Mouse (Mus musculus) gastrocnemius, adult 18-20 months (tissue): ENCODE measurements at regions not wholly inside any gene's neighbourhood (a gene's known extent, or its start where the extent isn't known, plus 50 kb on each side); places are given as distances from the start of the nearest gene placed in this dataset.

Experiments used
- DNase-seq: peaks from one replicate; pipeline ENCODE4 v3.0.0; 2021; ENCODE audit warnings: low spot score

DNA sequence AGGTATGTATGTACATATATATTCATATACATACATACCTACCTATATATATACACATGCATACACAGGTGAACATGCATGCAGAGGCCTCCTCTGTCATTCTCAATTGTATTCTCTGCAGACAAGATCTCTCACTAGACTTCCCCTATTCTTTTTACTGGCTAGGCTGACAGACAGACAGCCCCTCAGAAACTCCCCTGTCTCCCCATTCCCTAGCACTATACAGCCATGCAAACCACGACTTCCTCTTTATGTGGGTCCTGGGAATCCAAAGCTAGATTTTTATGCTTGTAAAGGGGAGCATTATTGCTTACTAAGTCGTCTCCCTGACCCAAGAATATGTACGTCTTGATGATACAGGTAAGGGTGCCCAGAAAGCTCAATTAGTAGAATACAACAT lies 86.9 kb downstream of the Fam124b start:
- no peak for DNase-seq

DNA sequence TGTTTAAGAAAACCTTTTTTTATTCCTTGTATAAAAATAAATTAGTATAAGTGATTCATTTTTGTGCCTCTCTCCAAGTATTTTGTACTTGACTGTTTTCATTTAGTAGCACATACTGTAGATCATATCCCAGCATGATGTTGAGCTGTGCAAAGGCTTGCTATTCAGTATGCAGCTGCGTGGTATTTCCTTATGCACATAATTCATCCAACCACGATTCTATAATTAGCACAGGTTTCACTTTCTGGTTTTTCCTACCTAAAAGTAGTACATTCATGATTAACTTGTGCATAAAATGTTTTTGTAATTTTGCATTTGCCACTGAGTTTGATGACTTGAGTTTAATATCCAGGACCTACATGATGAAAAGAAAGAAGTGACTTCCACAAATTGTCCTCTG lies 94.3 kb downstream of the Fam124b start:
- DNase-seq: no peak

DNA sequence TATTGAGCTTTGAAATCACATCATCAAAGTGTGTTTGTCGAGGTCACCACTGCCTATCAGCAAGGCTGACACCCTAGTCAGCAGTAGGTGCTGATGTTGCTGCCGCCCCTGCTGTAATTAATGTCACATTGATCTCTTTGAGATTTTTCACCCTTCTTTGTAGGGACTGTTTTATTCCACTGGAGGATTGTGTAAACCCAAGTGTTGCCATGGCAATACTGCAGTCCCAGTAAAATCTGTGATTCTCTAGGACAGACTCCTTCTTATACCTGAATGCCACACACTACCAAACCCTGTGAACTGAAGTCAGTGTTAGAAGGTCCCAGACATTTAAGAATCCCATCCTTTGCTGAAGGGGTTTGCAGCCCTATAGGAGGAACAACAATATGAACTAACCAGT lies 102.4 kb downstream of the Fam124b start:
- no peak for DNase-seq

DNA sequence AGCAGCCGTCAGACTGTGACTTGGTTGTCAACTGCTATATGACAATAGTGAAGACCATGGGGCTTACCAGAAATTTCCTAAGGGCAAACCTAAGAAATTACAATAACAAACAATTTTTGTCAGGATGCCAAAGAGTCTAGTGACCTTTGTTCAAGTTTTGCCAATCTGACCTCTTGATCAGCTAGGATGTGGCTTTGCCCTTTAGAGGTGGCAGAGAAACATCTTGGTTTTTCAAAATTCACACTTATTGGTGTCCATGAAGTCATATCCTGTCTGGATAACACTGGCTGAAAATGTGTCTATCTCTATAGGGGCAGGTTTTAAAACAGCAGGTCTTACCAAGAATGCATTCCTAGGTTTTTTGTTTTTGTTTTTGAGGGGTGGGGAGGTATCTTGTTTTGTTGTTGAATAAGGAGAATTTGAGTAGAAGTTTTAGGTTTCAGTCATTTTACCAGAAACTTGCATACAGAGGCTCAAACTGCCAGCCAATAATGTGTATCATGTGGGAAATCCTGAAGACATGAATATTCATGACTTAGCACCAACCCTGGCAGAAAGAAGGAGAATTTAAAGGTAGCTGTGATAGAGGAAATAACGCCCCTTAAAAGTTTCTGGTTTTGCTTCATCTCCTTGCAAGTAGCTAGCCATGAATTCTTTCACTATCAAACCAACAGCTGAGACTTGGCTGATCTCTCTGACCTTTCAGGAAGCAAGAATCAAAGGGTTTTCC lies 110.4 kb downstream of the Fam124b start:
- DNase-seq: no peak

DNA sequence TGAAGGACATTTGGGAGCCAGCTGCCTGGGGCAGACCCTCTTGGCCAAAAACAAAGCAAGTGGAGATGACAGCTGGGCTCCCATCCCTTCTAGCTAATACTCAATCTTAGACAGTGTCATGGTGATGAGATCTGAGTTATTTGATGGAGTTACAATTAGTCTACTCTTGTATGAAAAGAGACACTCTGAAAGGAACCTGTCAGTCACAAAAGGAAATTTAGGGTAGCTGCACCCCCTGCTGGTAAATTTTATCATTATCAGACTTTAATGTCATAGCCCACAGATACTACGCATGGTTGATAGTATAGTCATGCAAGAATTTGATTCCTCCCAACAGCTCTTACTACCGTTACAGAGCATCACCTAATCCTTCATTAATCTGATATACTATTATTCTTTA lies 112.0 kb downstream of the Fam124b start:
- DNase-seq: peak; percentile 64

DNA sequence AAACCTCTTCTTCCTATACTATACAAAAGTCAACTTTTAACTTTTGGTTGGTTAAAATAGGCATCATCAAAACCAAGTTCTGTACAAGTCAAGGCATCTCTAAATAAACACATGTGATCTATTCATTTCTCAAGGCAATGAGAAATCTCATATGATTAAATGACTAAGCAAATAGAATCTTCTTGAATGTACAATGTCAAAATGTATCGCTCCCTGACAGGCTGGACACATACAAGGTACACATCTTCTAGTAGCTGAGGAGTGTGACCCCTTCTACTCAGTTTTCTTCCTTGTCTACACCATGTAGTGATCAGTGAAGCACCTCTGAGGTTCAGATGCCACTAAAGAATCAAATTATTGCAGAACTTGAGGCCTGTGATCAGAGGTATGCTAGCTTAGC lies 120.0 kb downstream of the Fam124b start:
- no peak for DNase-seq

DNA sequence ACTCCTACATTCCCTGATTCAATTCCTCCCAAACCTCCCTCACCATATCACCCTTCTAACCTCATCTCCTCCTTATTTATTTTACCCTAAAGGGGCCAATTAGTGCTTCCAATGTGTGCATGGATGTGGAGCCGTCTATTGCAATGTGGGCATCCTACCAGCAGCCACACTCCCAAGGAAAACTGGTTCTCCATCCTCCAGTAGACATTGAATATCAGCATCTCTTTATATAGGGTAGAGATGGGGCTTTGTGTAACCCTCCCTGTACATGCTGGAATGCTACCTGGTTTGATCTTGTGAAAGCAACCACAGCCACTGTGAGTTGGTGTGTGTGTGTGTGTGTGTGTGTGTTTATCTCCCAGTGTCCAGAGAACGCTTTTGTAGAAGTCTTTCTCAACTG lies 126.5 kb downstream of the Fam124b start:
- no peak for DNase-seq

DNA sequence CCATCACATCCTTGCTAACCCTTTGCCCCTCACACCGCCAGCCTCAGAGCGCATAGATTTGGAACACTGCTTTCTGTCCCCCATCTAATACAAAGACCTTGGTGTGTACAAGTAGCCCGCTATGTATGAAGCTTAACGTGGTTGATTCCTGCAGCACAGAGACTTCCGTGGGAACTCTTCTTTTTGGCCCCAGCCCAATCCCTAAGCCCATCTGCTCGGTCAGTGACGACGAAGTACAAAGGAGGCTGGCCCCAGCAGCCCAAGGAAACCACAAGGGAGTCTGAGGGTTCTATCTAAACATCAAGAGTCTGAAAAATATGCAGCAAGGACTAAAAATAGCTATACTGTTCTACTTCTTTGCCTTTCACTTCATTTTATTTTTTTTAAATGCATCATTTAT lies 126.9 kb downstream of the Fam124b start:
- no peak for DNase-seq

DNA sequence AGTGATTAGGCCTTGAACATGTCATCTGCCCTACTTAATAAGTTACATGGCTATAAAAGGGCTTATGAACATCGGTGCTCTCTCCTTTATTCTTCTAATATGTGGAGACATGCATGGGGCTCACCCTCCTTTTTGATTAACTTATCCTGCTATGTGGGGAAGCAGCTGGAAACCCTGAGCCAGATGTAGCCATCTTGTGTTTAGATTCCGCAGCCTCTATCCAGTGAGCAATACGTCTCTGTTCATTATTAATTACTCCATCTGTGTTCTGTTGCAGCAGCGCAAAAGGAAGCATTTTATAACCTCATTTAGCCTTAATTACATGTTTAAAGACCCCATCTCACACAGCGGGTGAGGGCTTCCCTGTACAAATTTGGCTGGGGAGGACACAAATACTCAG lies 129.6 kb downstream of the Fam124b start:
- DNase-seq: no peak

DNA sequence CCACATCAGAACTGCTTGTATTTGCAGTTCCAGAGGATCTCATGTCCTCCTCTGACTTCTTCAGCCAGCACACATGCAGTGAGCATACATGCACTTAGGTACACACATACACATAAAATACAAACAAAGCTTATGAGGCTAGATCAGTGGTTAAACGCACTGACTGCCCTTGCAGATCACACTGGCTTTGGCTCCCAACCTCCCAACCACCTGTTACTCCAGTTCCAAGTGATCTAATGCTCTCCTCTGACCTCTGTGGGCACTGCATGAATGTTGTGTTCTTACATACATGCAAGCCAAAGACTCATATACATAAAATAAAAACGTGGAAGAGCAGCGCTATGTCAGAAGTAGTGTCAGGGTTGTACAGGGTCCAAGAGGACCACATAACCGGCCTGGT lies 141.9 kb downstream of the Fam124b start:
- DNase-seq: no peak

DNA sequence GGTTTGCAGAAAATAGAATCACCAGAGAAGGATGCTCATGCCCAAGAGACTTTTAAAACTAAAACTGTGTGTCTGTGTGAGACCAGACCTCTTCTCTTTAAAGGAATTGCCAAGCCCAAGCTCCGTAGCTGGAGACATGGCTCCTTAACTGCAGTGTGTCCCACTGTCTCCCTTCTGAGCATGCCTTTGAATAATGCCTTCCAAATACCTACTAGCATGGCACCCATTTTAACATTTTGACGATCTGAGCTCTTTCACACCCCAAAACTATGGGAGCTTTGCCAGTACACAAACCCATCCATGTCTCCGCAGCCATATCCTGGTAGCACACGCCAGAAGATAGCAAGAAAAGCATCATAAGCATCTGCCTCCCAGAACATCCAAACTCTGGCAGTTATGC lies 143.9 kb downstream of the Fam124b start:
- no peak for DNase-seq

DNA sequence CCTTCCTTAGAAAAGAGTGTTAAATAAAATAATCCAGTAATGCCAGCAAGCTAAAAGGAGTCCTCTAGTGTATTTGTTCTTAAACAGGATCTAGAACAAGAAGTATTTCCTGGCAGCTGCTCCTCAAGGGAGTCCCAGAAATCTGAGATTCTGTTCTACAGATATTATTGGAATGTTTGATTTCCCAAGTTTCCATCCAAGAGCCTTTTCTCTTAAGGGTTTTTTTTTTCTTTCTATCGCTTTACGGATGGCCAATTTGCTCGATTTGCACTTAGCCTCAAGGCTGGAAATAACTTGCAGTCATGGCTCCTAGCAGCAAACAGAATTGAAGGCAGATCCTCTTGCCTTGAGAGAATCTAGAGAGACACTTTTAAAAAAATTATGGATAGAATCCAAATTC lies 144.3 kb downstream of the Fam124b start:
- DNase-seq: no peak

DNA sequence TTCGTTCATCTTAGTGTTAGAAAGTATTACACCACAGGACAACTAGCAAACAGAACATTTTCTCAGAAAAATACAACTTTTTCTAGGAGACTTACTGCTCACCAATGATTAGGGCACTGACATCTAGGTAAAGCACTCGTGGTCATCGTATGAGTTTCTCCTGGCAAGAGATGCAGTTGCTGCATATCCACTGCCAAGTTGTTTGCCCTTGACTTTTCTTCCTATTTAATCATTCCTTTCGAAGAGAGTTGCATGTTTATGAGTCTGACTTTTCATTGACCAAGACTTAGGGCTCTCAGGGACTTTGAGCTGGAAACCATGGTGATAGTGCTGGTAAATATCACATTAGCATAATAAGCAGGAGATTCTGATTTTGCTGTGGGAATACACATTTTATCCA lies 149.1 kb downstream of the Fam124b start:
- DNase-seq: no peak

DNA sequence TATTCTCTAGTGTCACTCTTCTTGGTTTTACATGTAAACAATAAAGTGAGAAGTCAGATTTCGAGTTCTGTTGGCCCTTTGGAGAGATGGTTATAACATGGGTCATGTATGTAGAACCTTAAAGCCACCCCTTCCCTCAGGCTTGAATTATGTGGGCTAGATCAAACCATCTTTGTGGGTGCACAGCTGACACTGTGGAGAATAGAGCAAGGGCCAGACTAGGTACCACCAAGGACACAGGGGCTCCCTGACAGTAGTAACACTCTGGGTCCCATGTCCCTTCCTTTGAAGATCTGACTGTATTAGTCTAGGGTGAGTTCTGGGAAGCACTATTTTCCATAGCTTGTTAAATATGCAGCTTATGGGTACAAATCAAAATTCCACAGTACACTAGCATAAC lies 156.2 kb downstream of the Fam124b start:
- no peak for DNase-seq

DNA sequence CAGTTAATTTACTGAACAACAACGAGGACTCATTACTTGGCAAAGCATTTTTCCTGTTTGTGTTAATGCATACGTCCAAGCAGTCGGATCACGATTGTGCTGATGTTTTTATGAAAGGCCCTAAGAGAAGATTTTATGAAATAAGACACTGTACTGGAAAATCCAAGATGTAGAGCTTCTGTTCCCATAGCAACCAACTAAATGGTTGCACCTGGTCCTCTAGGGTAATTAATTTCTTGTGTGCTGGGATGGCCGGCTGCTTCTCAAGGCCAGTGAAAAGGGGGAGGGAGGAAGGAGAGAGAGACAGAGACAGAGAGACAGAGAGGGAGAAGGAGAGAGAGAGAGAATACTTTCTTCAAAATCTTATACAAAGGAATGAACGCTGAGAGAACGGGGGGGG lies 156.6 kb downstream of the Fam124b start:
- no peak for DNase-seq

DNA sequence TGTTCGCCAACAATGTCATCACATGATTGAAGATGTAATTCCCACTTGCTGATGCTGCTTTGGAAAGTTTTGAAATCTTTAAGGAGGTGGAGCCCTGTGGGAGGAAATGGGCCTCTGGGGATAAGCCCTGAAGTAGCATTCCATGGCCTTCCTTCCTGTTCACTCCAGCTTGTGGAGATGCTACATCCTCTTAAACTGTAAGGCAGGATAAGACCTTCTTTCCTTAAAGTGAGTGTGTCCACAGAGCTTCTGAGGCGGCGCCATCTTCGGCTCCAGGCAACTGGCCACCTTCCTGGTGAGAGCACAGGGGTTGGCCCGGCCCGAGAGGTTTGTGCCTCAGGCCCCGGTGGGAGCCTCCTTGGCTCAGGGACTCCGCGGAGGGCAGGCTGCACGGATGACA lies 173.1 kb downstream of the Fam124b start:
- peak; percentile 22 for DNase-seq

DNA sequence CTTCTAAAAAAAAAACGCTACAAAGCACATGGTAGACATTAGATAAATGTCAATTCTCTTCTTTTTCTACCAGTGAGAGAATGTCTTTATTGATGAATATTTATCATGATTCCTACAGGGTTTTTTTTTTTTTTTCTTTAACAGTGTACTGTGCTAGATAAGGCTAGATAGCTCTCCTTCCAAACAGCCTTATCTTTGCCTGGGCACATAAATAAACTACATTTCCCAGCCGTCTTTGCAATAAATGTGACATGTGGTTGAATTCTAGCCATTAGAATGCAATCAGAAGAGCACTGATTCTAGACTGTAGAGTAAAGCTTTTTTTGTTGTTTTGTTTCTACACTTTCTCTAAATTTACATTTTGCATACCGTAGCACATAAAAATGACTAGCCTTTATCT lies 177.9 kb downstream of the Fam124b start:
- no peak for DNase-seq

DNA sequence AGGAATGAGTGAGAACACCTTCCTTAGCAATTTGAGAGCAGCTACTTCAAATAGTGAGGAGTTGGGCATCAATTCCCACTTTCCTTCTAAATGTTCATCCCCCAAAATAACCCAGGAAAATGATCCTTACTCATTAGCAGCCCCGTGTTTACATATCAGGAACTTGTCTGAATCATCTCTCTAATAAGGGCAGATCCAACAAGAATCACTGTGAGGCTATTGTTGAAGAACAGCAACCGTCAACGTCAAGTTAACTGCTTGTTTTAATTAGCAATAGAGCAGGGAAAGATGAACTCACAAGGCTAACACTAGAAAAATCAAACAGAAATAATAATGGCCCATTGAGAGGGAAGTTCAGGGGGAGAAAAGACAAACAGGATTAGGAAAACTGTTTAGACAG lies 178.4 kb downstream of the Fam124b start:
- DNase-seq: no peak

DNA sequence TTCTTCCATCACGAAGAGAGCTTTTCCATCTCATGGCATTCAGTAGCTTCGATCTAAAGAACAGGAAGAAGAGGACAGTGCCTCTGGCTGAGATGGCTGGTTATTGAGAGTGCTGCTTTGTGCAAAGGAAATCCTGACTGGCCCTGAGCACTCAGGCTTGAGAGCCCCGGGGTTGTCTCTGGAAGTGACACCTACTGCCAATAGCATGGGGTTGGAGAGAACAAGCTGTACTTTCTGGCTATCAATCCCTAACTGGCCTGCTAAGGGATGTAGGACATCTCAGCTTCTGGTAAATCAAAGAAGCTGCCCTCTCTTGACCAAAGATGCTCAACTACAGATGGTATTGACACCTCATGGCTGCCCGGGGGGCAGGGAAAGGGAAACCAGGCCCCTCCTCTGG lies 178.2 kb upstream of the Serpine2 start:
- DNase-seq: peak; percentile 18

DNA sequence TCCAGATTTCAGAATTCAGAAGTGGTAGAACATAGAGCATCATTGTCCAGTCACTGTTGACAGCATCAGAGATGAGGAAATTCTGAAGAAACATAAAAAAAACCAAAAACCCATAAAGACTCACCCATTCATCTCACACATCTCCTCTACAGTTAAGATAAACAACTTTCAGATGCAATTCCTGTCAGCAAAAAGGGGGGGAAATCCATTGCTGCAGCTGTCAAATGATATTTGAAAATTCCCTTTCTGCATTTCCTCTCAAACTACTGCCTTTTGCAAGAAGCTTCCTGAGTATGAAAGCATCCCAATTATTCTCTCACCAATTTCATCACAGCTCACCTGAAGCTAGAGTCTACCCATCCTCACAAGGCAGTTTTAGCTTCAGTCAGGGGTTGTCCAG lies 177.1 kb upstream of the Serpine2 start:
- no peak for DNase-seq

DNA sequence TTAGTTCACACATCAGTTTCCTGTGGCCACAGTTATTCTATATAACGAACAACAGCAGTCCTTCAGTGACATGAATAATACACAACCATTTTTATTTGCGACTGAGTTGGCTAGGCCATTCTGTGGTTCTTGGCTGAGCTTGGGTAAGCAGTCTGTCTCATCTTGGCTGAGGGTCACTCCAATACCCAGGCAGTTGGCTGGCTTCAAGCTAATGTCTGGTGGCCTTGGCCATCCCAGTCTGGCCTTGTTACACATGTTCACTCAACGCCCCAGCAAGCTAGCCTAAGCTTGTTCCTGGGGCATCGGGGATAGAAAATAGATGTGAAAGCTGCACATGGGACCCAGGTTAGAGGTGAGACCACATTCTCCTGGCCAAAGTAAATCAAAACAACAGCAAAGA lies 175.5 kb upstream of the Serpine2 start:
- DNase-seq: no peak

DNA sequence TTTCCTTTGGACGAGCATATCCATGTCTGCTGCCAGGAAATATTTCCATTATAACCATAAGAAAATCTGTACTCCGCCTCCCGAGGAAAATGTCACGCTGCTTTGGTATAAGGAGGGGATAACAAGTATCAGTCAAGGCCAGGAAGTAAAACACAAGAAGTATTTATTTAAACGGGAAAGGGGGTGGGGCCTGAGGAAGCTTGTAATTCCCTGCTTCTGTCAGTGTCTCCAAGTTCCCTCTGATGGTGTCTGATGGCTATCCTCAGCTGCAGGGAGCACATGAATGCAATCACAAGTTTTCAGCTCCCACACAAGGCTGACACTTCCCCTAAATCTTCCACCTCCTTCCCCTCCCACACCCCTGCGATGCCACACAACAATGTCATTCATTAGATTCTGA lies 172.5 kb upstream of the Serpine2 start:
- no peak for DNase-seq

DNA sequence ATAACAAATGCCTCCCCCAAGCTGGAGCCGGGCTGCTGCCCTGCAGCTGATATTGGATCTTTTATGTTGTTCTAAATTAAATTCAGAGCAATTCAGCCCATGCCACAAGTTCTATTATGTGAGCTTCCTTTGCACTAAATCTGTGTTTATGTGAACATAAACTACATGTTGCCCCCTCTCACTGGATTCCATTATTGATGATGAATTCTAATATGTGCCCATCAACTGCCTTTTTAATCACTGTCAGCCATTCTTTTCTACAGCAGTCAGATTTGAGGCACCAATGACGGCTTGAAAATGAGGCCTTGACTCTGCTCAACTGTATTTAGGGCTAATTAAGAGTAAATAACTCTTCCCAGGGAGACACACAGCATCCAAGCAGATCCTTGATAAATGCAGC lies 172.1 kb upstream of the Serpine2 start:
- DNase-seq: no peak

DNA sequence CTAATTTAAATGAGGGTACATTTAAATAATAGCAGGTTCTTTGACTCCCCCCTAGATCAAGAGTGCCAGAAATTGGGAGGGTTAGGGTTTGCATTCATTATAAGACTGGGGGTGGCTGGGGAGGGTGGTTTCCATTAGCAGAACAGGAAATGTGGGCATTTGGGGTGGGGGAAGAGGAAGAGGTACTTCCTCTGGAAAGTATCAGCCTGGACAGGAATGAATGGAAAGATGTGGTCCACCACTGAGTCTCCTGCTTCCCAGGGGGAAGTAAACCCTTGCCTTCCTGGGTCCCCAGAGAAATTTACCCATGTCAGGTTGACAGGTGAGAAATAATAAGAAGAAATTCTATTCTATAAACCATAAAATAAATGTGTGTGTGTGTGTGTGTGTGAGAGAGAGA lies 171.5 kb upstream of the Serpine2 start:
- DNase-seq: no peak
